Mouse (Mus musculus): ENCODE measurements around the gene Sec14l2. TPM values are rescaled to one million over a fixed set of nuclear protein-coding genes. Genes with fewer than 3 reads are reported as not detected.

Gene Sec14l2
- 11.6 and 12.0 TPM in 2 replicates for polyA plus RNA-seq (2015; fragmentation: Nextera tagmentation; extraction: Ambion mirVana)

- peaks cover 28% of the 10 kb centered on the region for H3K27me3 ChIP-seq (ENCODE audit: control insufficient read depth, insufficient read depth, low read depth, low read length)
- H3K36me3 ChIP-seq (ENCODE audit: control insufficient read depth, insufficient read depth), result no peaks in the 10 kb centered on the region
- peaks cover 16% of the 10 kb centered on the region for H3K4me1 ChIP-seq (ENCODE audit: control insufficient read depth, low read depth, low read length)
- H3K27ac ChIP-seq (ENCODE audit: low read length), result no peak within 1 kb of the TSS
- H3K9ac ChIP-seq (ENCODE audit: low read depth, low read length), result no peak within 1 kb of the TSS
- H3K4me3 ChIP-seq (ENCODE audit: low read depth, low read length), result no peak within 1 kb of the TSS
- WGBS (ENCODE audit: insufficient replicate concordance), result 41% methylated on average over 10 of the region's 10 CpGs
- no peak within 1 kb of the TSS for H3K4me2 ChIP-seq (ENCODE audit: low read depth, low read length)
- no peak for ATAC-seq (ENCODE audit: low read depth)
- no peaks in the 10 kb centered on the region for H3K9me3 ChIP-seq (replicated peaks; ENCODE audit: control insufficient read depth, low read length)
Measured at GRCm38 (mm10) chr11:4122742-4123579, at the start of gene Sec14l2. Sec14l2 (minus strand) TSS chr11:4123415.

- WGBS (ENCODE audit: insufficient replicate concordance), result 69% methylated on average over 7 of the region's 7 CpGs
- no peak for ATAC-seq (ENCODE audit: low read depth)
- Histone ChIP-seq H3K27me3 (ENCODE audit: control insufficient read depth, insufficient read depth, low read depth, low read length) (no peaks in the 10 kb centered on the region), H3K9me3 (replicated peaks; ENCODE audit: control insufficient read depth, low read length) (no peaks in the 10 kb centered on the region), H3K4me1 (ENCODE audit: control insufficient read depth, low read depth, low read length) (peaks cover 7% of the 10 kb centered on the region), H3K27ac (ENCODE audit: low read length) (no peak overlapping the region), H3K9ac (ENCODE audit: low read depth, low read length) (no peak overlapping the region), H3K4me3 (ENCODE audit: low read depth, low read length) (no peak overlapping the region), H3K4me2 (ENCODE audit: low read depth, low read length) (no peak overlapping the region), H3K36me3 (ENCODE audit: control insufficient read depth, insufficient read depth) (peaks cover 66% of the 10 kb centered on the region)
Measured at GRCm38 (mm10) chr11:4166467-4167090, 43.4 kb upstream of the Sec14l2 start.

DNA sequence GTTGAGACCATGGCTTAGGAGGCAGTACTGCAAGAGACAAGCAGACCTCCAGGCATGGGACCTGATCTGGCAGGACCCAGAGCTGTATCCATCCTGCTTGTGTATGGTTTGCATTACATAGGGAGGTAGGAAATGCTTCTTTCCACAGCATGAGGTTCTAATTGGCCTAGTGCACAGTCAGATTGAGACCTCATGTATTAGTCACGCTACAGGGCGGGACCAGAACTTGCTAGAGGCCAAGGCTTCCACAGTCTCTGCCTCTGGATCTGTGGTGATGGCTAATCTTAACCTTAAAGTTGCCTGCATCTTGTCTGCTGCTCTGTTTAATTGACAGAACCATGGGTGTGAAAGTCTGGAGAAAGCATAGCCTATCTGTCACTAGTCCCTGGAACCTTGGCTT is 41.5 kb upstream of the Sec14l2 start:
- peaks cover 19% of the 10 kb centered on the region for H3K4me1 ChIP-seq (ENCODE audit: control insufficient read depth, low read depth, low read length)
- H3K27me3 ChIP-seq (ENCODE audit: control insufficient read depth, insufficient read depth, low read depth, low read length), result no peaks in the 10 kb centered on the region
- no peak overlapping the region for H3K27ac ChIP-seq (ENCODE audit: low read length)
- no peak for ATAC-seq (ENCODE audit: low read depth)
- H3K9me3 ChIP-seq (replicated peaks; ENCODE audit: control insufficient read depth, low read length), result no peaks in the 10 kb centered on the region
- WGBS (ENCODE audit: insufficient replicate concordance), result 79% methylated on average over 2 of the region's 2 CpGs
- H3K4me2 ChIP-seq (ENCODE audit: low read depth, low read length), result no peak overlapping the region
- no peak overlapping the region for H3K4me3 ChIP-seq (ENCODE audit: low read depth, low read length)
- H3K9ac ChIP-seq (ENCODE audit: low read depth, low read length), result no peak overlapping the region
- peaks cover 56% of the 10 kb centered on the region for H3K36me3 ChIP-seq (ENCODE audit: control insufficient read depth, insufficient read depth)

GRCm38 (mm10) chr11:4160758-4161480 is 37.7 kb upstream of the Sec14l2 start:
- Histone ChIP-seq H3K9me3 (replicated peaks; ENCODE audit: control insufficient read depth, low read length) (no peaks in the 10 kb centered on the region), H3K4me1 (ENCODE audit: control insufficient read depth, low read depth, low read length) (peaks cover 21% of the 10 kb centered on the region), H3K36me3 (ENCODE audit: control insufficient read depth, insufficient read depth) (peaks cover 30% of the 10 kb centered on the region), H3K27ac (ENCODE audit: low read length) (peak overlapping the region; percentile 78), H3K27me3 (ENCODE audit: control insufficient read depth, insufficient read depth, low read depth, low read length) (no peaks in the 10 kb centered on the region), H3K9ac (ENCODE audit: low read depth, low read length) (peak overlapping the region; percentile 79), H3K4me2 (ENCODE audit: low read depth, low read length) (peak overlapping the region; percentile 86), H3K4me3 (ENCODE audit: low read depth, low read length) (peak overlapping the region; percentile 87)
- ATAC-seq (ENCODE audit: low read depth), result peak; percentile 8; the same call in 1 of the 2 replicates
- WGBS (ENCODE audit: insufficient replicate concordance), result 2% methylated on average over 15 of the region's 15 CpGs

DNA sequence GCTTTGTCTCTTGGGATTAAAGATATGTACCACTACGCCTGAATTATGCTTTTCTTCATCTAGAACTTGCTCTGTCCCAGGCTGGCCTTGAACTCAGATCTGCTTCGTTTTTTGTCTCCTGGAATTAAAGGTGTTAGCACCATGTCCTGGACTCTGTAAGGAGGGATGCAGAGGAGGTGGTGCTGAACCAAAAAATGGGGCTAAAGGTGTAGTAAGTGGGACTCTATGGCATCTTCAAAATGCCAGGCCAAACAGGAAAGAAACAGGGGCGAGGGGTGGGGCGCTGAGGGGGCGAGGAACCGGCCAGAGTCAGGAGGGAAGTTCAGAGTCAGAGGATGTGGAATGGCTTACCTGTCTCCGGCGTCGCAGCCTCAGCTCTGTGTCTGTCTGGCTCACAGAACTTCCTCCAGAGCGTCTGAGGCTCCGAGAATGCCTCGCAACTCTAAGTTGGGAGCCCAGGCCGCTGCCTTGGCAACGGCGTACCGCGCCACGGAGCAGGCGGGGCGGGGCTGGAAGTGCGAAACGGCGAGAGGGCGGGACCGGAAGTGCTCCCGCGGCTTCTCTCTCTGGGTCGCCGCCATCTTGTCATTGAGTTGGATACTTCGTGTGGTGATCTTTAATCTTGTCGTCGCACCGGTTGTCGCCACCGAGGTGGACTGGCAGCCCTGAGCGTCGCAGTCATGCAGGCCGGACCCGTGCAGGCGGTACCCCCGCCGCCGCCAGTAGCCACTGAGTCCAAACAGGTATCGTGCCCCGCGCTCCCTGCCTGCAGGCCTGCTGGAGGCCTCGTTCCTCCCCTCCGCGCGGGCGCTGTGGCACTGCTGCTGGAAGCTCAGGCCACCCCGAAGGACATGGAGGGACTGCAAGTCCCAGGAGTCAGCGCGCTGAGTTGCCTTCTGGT is 36.8 kb upstream of the Sec14l2 start, which contains the start of the genes Ccdc157 and Sf3a1:
Ccdc157 (minus strand) TSS at position 486 of the 901 bp plus-strand sequence.
Sf3a1 (plus strand) TSS at position 543 of the 901 bp plus-strand sequence.
- Histone ChIP-seq H3K9ac (ENCODE audit: low read depth, low read length) (peak within 1 kb of the TSS; percentile 79), H3K4me1 (ENCODE audit: control insufficient read depth, low read depth, low read length) (peaks cover 21% of the 10 kb centered on the region), H3K36me3 (ENCODE audit: control insufficient read depth, insufficient read depth) (peaks cover 24% of the 10 kb centered on the region), H3K27ac (ENCODE audit: low read length) (peak within 1 kb of the TSS; percentile 78), H3K9me3 (replicated peaks; ENCODE audit: control insufficient read depth, low read length) (no peaks in the 10 kb centered on the region), H3K27me3 (ENCODE audit: control insufficient read depth, insufficient read depth, low read depth, low read length) (no peaks in the 10 kb centered on the region), H3K4me3 (ENCODE audit: low read depth, low read length) (peak within 1 kb of the TSS; percentile 87), H3K4me2 (ENCODE audit: low read depth, low read length) (peak within 1 kb of the TSS; percentile 86)
- 1% methylated on average over 54 of the region's 54 CpGs for WGBS (ENCODE audit: insufficient replicate concordance)
- ATAC-seq (ENCODE audit: low read depth), result peak; percentile 97

GRCm38 (mm10) chr11:4158676-4159075 is 35.5 kb upstream of the Sec14l2 start:
- WGBS (ENCODE audit: insufficient replicate concordance), result 75% methylated on average over 3 of the region's 3 CpGs
- H3K36me3 ChIP-seq (ENCODE audit: control insufficient read depth, insufficient read depth), result peaks cover 14% of the 10 kb centered on the region
- no peak for ATAC-seq (ENCODE audit: low read depth)
- no peak overlapping the region for H3K4me2 ChIP-seq (ENCODE audit: low read depth, low read length)
- no peak overlapping the region for H3K4me3 ChIP-seq (ENCODE audit: low read depth, low read length)
- peaks cover 21% of the 10 kb centered on the region for H3K4me1 ChIP-seq (ENCODE audit: control insufficient read depth, low read depth, low read length)
- H3K9me3 ChIP-seq (replicated peaks; ENCODE audit: control insufficient read depth, low read length), result no peaks in the 10 kb centered on the region
- H3K9ac ChIP-seq (ENCODE audit: low read depth, low read length), result no peak overlapping the region
- H3K27ac ChIP-seq (ENCODE audit: low read length), result no peak overlapping the region
- no peaks in the 10 kb centered on the region for H3K27me3 ChIP-seq (ENCODE audit: control insufficient read depth, insufficient read depth, low read depth, low read length)

- no peak overlapping the region for H3K9ac ChIP-seq (ENCODE audit: low read depth, low read length)
- no peaks in the 10 kb centered on the region for H3K36me3 ChIP-seq (ENCODE audit: control insufficient read depth, insufficient read depth)
- no peak overlapping the region for H3K4me3 ChIP-seq (ENCODE audit: low read depth, low read length)
- H3K27me3 ChIP-seq (ENCODE audit: control insufficient read depth, insufficient read depth, low read depth, low read length), result no peaks in the 10 kb centered on the region
- no peaks in the 10 kb centered on the region for H3K9me3 ChIP-seq (replicated peaks; ENCODE audit: control insufficient read depth, low read length)
- H3K27ac ChIP-seq (ENCODE audit: low read length), result no peak overlapping the region
- no peak for ATAC-seq (ENCODE audit: low read depth)
- no peak overlapping the region for H3K4me2 ChIP-seq (ENCODE audit: low read depth, low read length)
- WGBS (ENCODE audit: insufficient replicate concordance), result 26% methylated on average over 5 of the region's 5 CpGs
- H3K4me1 ChIP-seq (ENCODE audit: control insufficient read depth, low read depth, low read length), result peaks cover 5% of the 10 kb centered on the region
Measured at GRCm38 (mm10) chr11:4155641-4156040, 32.4 kb upstream of the Sec14l2 start.

GRCm38 (mm10) chr11:4153694-4154093 is 30.5 kb upstream of the Sec14l2 start:
- no peak overlapping the region for H3K9ac ChIP-seq (ENCODE audit: low read depth, low read length)
- no peaks in the 10 kb centered on the region for H3K27me3 ChIP-seq (ENCODE audit: control insufficient read depth, insufficient read depth, low read depth, low read length)
- H3K4me2 ChIP-seq (ENCODE audit: low read depth, low read length), result no peak overlapping the region
- H3K4me3 ChIP-seq (ENCODE audit: low read depth, low read length), result no peak overlapping the region
- H3K4me1 ChIP-seq (ENCODE audit: control insufficient read depth, low read depth, low read length), result no peaks in the 10 kb centered on the region
- H3K36me3 ChIP-seq (ENCODE audit: control insufficient read depth, insufficient read depth), result no peaks in the 10 kb centered on the region
- H3K27ac ChIP-seq (ENCODE audit: low read length), result no peak overlapping the region
- no peak for ATAC-seq (ENCODE audit: low read depth)
- 69% methylated on average over 7 of the region's 7 CpGs for WGBS (ENCODE audit: insufficient replicate concordance)
- H3K9me3 ChIP-seq (replicated peaks; ENCODE audit: control insufficient read depth, low read length), result no peaks in the 10 kb centered on the region

Data from liver, embryonic 16.5 days (tissue).